Mouse (Mus musculus) myocyte (in vitro differentiated cells): ENCODE data around the gene Slc30a4.

ENCODE experiments used
- CEBPB ChIP-seq: IDR thresholded peaks from 2 replicates; pipeline ENCODE4 v1.6.1; 2011; ENCODE audit warnings: mild to moderate bottlenecking, moderate library complexity; ENCODE audit not compliant: poor library complexity, insufficient read depth, severe bottlenecking
- E2F4 ChIP-seq: IDR thresholded peaks from one replicate; pipeline ENCODE4 v1.6.1; 2011; ENCODE audit warnings: mild to moderate bottlenecking, control low read depth, moderate library complexity; ENCODE audit not compliant: insufficient read depth
- MAX ChIP-seq: IDR thresholded peaks from one replicate; pipeline ENCODE4 v1.6.1; 2011; ENCODE audit warnings: low read depth, mild to moderate bottlenecking, control low read depth
- MYOD1 ChIP-seq, 3 experiments: IDR thresholded peaks; one replicate each; pipeline ENCODE4 v1.6.1; 2011; ENCODE audit warnings: control low read depth in 2 of 3, low read depth in 2 of 3, mild to moderate bottlenecking in 2 of 3, moderate library complexity in 1 of 3; ENCODE audit not compliant: insufficient read length in 2 of 3, control insufficient read depth in 1 of 3
- MYOG ChIP-seq, 3 experiments: IDR thresholded peaks; one replicate each; pipeline ENCODE4 v1.6.1; 2011; ENCODE audit warnings: control low read depth in 2 of 3, low read depth in 2 of 3, mild to moderate bottlenecking in 2 of 3; ENCODE audit not compliant: insufficient read length in 2 of 3, control insufficient read depth in 1 of 3, insufficient read depth in 1 of 3
- POLR2A ChIP-seq: IDR thresholded peaks from one replicate; pipeline ENCODE4 v1.6.1; 2011; ENCODE audit warnings: low read depth, mild to moderate bottlenecking, control low read depth, moderate library complexity; ENCODE audit not compliant: insufficient read length
- SRF ChIP-seq: IDR thresholded peaks from one replicate; pipeline ENCODE4 v1.6.1; 2011; ENCODE audit warnings: low read depth; ENCODE audit not compliant: control insufficient read depth, insufficient read length
- TCF12 ChIP-seq: IDR thresholded peaks from one replicate; pipeline ENCODE4 v1.6.1; 2011; ENCODE audit warnings: mild to moderate bottlenecking, control low read depth; ENCODE audit not compliant: poor library complexity, insufficient read depth, severe bottlenecking
- USF1 ChIP-seq: IDR thresholded peaks from one replicate; pipeline ENCODE4 v1.6.1; 2011; ENCODE audit warnings: low read depth, mild to moderate bottlenecking, control low read depth, moderate library complexity

DNA sequence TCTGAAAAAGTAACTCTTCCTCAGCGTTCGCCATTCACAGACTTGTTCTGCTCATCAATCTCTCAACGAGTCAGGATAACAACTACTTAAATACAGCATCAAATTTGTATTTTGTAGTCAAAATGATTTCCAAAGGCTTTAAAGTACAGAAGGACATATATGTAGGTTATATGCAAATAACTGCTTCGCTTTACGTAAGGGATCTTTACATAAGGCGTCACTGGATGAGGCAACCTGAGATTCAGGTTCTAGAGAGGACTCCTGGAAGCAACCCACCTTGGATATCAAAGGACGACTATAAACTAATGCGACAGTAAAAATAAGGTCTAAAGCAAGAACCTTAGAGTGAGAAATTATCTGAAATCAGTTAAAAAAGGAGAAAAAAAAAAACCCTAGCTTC, 1.5 kb downstream of the Slc30a4 start:
- no peak for TF ChIP-seq USF1
- TF ChIP-seq SRF, result no peak
- TF ChIP-seq POLR2A, result no peak
- TF ChIP-seq CEBPB, result no peak
- TF ChIP-seq E2F4, result no peak
- no peak for TF ChIP-seq MYOD1 (IDR thresholded peaks at IDR 0.05; ENCODE audit: control insufficient read depth in 1 of 3, insufficient read length in 2 of 3, low read depth in 2 of 3)
- no peak for TF ChIP-seq MAX
- no peak for TF ChIP-seq TCF12
- no peak for TF ChIP-seq MYOG (IDR thresholded peaks at IDR 0.05; ENCODE audit: control insufficient read depth in 1 of 3, insufficient read depth in 1 of 3, insufficient read length in 2 of 3, low read depth in 2 of 3)
